Mouse (Mus musculus) gastrocnemius, adult 18-20 months (tissue): ENCODE measurements around the gene Clstn2. TPM values are rescaled to one million over a fixed set of nuclear protein-coding genes. Genes with fewer than 3 reads are reported as not detected.

Source experiments
- DNase-seq: peaks from one replicate; pipeline ENCODE4 v3.0.0; 2021; ENCODE audit warnings: low spot score
- total RNA-seq, 2 experiments: library from RNA; stranded (reverse); gene quantifications; 2 replicates each; pipeline ENCODE4 v1.2.3; 2021

Gene Clstn2
- total RNA-seq, 2 experiments from 2014 or later, result 0.41 to 0.74 TPM

DNA sequence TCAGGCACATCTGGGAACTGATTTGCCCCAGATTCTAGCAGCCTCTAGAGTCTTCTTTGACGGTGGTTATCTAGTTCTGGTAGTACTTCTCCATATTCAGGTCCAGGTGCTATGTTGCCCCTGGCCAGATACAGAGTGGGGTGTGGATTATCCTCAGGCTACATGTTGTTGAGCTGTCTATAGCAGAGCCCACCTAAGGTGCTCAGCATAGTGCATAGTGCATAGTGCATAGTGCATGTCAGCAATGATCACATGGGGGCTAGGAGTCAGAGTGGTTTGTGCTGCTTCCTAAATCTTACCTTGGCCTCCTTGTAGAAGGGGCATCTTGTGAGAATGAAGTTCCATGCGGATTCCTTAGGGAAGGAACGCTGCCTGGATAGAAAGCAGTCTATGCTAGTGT, 556.5 kb downstream of the Clstn2 start:
- no peak for DNase-seq

DNA sequence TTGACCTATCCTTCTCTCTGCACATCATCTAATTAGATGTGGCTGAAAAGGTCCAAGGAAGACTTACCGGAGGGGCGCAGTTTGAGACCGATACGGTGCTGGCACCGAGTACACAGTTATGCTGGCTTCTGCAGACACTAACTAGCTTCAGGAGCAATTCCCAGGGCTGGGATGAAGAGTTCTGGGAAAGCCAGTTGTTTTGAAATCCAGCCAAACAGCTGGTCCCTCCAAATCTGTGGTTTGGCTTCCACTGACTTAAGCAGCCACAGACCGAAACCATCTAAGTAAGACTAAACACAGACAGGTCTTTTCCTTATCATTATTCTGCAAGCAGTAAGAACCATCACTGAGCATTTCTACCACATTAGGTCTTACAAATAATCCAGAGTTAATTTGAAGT, 558.1 kb downstream of the Clstn2 start:
- peak; percentile 31 for DNase-seq

DNA sequence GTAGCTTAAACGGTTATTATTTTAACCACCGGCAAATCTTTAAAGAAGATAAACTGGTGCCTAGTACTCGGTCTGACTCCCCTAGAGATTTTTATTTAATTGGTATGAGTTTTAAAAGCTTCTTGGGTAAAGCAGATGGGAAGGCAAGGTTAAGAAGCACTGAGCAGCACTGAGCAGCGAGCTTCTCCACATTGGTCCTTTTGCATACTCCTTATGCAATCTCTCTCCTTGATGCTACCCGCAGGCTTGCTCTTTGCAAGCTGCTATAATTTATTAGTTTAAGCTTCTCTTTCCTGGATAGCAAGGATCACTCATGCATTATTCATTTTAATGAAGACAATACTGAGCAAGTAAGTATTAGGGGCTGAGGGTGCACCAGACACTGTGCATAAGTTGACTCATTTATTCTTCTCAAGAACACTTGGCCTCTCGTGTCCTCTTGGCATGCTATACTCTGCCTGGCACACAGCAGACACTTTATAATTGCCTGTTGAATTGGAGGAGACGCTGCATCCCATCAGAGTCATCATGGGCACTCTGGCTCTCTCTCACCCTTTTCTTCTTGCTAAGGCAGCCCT, 561.9 kb downstream of the Clstn2 start:
- no peak for DNase-seq

DNA sequence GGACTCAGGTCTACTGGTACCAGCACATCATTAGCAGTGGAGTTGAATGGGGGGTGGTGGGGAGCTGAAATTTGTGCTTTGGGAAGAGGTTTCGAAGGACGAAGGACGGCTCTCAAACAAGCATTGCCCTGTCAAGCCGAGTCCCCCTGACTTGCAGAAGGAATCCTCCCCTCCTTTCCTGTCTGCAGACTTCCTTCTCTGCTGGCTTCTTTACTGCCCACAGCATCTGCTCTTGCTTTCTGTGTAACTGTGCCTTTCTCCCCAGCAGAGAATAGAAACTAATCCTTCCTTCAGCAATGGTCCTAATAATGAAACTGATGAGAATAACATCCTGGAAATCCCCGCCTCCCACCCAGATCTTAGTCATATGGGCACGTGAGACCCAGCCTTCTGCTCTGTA, 572.5 kb downstream of the Clstn2 start:
- DNase-seq, result no peak

DNA sequence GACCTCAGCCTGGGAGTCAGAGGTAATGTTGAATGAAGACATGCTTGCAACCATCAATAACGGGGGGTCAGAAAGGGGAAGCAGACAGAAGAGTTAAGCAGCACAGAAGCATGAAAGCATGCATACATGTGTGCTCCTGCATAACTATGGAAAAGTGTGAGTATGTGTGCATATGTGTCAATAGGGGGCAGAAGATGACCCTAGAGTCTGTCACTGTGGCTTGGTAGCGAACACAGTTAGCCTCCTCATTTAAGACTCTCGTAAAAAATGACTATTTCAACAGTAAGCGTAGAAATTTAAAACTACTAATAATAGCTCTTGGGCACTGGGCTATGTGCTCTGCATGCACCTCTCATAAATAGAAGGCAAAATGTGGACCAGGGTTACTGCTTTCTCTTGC, 573.2 kb downstream of the Clstn2 start:
- DNase-seq, result no peak

DNA sequence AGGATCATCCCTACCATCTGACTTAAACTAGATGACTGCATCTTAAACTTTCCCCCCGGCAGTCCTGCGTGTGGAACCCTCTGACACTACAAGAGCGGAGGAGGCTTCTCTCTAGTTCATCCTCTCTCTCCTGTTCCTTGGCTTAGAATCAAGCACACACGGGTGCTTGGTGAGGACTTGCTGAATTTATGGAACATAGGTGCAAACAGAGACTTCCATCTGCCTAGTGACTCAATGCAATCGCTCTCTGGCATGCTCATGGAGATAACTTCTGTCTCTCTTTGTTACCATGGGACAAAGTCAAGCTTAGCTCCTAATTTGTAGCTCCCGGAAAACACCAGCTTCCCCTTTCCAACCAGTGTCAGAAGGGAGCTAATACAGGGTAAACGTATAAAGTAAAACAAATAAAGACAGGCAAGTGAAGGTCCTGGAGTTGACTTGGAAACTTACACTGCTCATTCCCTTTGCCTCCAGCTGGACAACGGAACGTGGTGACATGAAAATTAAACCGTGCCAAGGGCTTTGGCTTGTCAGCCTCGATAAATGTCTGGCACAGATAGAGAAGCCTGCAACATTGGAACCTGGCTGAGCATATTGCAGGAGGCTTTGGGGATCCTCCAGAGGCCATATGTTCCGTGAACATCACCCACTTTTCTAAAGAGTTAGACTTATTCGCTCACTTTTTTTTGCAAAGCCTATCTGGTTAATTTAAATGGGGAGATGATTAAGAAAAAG, 583.5 kb downstream of the Clstn2 start:
- DNase-seq, result peak; percentile 15

DNA sequence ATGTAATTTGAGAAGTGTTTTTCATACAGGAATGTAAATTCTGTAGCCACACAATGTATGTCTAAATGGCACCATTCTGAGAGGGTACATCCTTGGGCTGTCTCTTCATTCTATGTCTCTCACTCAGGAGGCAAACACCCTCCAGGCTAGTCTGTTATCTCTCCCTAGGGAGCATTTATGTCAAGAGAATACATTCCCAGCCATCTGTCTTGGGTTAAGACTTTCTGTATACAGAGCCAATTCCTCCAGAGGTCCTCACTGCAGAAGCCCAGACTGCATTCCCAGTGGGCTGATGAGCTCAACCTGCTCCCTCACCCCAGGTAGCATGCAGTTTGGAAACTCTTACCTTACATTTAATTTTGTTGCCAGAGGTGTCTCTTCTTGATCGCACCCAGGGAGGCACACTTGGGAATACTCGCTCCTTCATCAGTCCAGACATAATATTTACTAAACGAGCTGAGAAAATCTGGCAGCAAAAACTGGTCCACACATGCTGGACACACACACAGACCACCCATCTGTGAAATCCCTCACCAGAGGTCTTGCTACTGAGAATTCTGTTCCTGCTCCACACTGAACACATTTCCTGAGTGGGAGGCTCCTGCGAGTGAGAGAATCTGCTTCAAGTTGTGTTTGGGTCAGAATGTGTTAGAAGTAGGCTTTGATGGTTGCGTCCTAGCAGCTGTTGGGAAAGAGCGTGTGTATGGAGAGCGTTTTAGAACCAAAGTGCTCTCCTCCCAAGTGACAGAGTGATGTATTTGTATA, 592.9 kb downstream of the Clstn2 start:
- no peak for DNase-seq

DNA sequence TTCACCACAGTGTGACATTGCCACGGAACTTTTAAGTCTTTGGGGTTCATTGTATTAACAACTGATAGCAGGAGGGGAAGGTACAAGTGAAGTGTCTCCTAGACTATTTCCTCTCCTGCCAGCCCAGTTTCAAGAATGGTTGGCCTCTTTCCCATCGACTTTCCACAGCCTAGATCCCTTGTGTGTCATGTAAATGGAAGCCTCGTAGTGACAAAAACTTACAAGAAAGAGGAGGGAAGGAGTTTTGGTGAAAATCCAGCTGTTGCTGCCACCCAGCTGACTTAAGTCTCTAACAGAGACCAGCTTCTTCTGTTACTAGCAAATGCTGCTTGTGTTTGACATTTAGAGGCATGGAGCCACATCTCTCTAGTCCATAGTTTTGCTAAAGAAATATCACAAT, 598.3 kb downstream of the Clstn2 start:
- no peak for DNase-seq

DNA sequence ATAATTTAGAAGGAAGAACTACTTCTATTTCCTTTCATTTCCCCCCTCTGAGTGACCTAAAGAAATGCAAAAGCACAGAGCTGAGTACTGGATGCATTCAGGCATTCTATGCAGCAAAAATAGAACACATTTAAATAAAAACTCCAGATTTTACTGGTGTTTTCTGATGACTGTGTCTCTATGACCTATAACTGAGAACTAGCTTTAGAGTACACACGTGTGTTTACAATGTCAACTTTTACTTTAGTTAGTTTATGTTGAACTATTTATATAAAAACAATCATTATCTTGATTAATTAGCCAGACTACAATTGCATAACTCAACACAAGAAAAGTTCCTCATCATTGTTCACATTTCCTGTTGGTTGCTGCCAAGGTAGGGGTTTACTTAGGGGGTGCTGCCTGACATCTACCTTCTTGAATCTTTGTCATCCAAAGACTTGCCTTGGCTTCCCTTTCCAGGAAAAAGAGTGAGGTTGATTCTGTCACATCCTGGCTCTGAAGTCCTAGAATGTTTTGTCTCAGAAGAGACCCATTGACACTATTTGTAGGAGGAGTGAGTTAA, 603.0 kb downstream of the Clstn2 start:
- no peak for DNase-seq

DNA sequence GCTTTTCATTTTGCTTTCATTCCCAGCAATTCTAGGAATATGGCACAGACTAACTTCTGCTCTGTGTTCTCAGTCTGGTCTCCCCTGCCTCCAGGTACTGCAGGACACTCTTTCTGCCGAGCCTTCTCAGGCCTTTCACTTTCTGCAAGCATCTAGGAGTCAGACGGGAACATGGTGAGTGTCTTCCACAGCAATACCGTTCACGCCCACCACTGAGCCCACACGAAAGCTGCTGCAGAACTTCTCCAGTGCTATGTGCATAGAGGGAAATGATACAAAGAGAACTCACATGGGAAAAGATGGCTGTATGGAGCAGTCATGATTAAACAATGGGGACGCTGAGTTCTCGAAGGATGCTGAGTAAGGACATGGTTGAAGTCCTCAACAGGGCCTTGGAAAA, 604.9 kb downstream of the Clstn2 start:
- no peak for DNase-seq

DNA sequence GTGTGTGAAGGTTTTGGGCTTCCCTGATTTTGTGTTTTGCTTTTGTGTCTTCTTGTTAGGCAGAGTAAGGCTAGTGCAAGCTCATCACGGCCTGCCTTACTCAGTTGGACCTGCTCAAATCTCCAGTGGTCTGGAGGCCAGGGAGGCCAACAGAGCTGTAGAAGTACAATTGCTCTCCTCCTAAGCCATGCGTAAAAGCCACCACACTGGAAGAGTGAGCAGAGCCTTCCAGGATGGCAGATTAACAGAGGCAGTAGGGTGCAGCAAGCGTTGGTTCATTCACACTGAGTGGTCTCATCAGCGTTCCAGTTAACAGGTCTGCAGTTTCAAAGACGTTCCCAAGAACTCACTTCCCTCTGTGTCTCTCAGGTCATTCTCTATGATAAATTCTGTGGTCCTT, 612.1 kb downstream of the Clstn2 start:
- no peak for DNase-seq

DNA sequence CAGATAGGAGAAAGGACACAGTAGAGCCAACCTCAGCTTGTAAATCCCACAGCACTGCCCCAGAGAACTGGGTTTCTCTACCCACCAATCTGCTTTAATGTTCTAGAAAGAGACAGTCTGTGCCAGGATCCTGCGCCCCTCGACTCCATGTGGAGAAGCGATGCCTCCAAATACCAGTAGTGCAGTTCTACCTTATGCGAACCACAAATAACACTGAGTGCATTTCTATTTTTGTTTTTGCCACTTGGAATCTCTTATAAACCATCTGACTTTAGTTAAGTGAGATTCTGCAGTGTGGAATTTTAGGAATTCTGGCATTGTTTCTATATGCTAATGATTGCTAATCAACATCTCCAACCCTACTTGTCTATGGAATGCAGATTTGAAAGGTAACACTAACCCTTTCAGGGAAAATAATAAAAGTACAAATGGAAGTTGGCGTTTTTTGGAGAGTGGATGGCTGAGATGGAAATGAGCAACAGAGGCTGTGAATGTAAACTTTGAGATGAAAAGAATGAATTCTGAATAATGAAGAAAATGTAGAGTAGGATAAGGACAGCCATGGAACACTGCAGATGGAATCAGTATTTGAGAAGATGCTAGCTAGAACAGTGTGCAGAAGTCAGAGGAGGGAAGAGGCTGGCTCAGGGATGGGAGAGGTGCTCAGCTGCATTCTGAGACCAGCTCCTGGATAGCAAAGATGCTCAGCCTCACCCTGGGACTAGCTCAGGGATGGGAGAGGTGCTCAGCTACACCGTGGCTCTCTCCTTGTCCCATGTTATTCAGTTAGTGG, 617.9 kb downstream of the Clstn2 start:
- no peak for DNase-seq

DNA sequence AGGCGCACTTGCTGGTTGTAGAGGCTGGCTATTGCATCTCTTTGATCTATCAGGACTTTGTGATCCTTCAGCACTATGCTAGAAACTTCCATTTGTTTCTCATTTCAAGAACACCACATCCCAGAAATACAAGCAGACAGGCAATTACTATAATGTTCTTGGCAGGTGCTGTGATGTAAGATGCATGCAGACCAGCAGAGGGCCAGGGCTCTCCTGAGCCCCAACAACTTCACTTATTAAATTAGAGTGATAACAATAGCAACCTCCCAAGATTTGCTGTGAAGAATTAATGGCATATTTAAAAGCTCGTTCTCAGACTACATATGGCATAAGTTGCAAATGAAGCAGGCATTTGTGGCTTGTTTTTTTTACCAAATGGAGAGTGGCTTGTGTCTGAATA, 624.8 kb downstream of the Clstn2 start:
- no peak for DNase-seq
